Mouse (Mus musculus) 416B (cell line): ENCODE measurements around the gene Ptprt.

Source experiments
- DNase-seq: peaks from one replicate; pipeline ENCODE4 v3.0.0; 2011; ENCODE audit warnings: low read depth

The Ptprt gene

GRCm38 (mm10) chr2:162660941-162661386, at the start of gene Ptprt:
Ptprt (minus strand) TSS chr2:162661147.
- DNase-seq, result no peak

GRCm38 (mm10) chr2:162710443-162710842, 49.5 kb upstream of the Ptprt start:
- no peak for DNase-seq

GRCm38 (mm10) chr2:162699691-162700090, 38.7 kb upstream of the Ptprt start:
- DNase-seq, result no peak

- DNase-seq, result no peak
These were observed 38.1 kb upstream of the Ptprt start for GRCm38 (mm10) chr2:162699036-162699435.

GRCm38 (mm10) chr2:162698068-162698467, 37.1 kb upstream of the Ptprt start:
- no peak for DNase-seq

GRCm38 (mm10) chr2:162697151-162697550, 36.2 kb upstream of the Ptprt start:
- no peak for DNase-seq

- no peak for DNase-seq
These were observed 31.2 kb upstream of the Ptprt start for GRCm38 (mm10) chr2:162692143-162692542.

GRCm38 (mm10) chr2:162682674-162683073, 21.7 kb upstream of the Ptprt start:
- DNase-seq, result peak; percentile 9

- no peak for DNase-seq
These were observed 1.6 kb upstream of the Ptprt start for GRCm38 (mm10) chr2:162662431-162662970.

- DNase-seq, result no peak
These were observed 786 bp upstream of the Ptprt start for GRCm38 (mm10) chr2:162661733-162662132.

- no peak for DNase-seq
These were observed 561 bp downstream of the Ptprt start for GRCm38 (mm10) chr2:162660231-162660940.

GRCm38 (mm10) chr2:162658997-162659396, 1.9 kb downstream of the Ptprt start:
- peak; percentile 50 for DNase-seq

- no peak for DNase-seq
These were observed 3.4 kb downstream of the Ptprt start for GRCm38 (mm10) chr2:162657541-162657940.

GRCm38 (mm10) chr2:162654416-162654815, 6.5 kb downstream of the Ptprt start:
- DNase-seq, result no peak

GRCm38 (mm10) chr2:162638676-162639075, 22.3 kb downstream of the Ptprt start:
- no peak for DNase-seq

GRCm38 (mm10) chr2:162637537-162637936, 23.4 kb downstream of the Ptprt start:
- no peak for DNase-seq

- DNase-seq, result no peak
These were observed 24.4 kb downstream of the Ptprt start for GRCm38 (mm10) chr2:162636387-162637009.

- no peak for DNase-seq
These were observed 26.0 kb downstream of the Ptprt start for GRCm38 (mm10) chr2:162634901-162635300.

- DNase-seq, result no peak
These were observed 34.9 kb downstream of the Ptprt start for GRCm38 (mm10) chr2:162626076-162626475.

- DNase-seq, result no peak
These were observed 36.2 kb downstream of the Ptprt start for GRCm38 (mm10) chr2:162624707-162625106.

GRCm38 (mm10) chr2:162614256-162614655, 46.7 kb downstream of the Ptprt start:
- DNase-seq, result no peak

GRCm38 (mm10) chr2:162613480-162613879, 47.5 kb downstream of the Ptprt start:
- no peak for DNase-seq

- DNase-seq, result no peak
These were observed 58.2 kb downstream of the Ptprt start for GRCm38 (mm10) chr2:162602721-162603120.
